Mouse (Mus musculus) lung, embryonic 14.5 days (tissue): ENCODE results near the gene Fgfr2. TPM values are rescaled to one million over a fixed set of nuclear protein-coding genes. Genes with fewer than 3 reads are reported as not detected.
A peak's percentile ranks its signal among the peaks of the same experiment; 100 is the strongest.
"Not testable (repeated sequence)": the region's sequence is repeated elsewhere in the genome, so short reads cannot be mapped to it uniquely, and the experiment has no call there.

Experiments
- ATAC-seq: fragments of 200-750 bp; cut with Nextera tagmentation; 2 replicates; pipeline ENCODE4 v1.8.0; 2017; ENCODE audit warnings: mild to moderate bottlenecking, moderate TSS enrichment, moderate library complexity; ENCODE audit not compliant: insufficient read depth
- DNase-seq: peaks from one replicate; pipeline ENCODE4 v3.0.0-alpha.2; 2015
- H3K27ac ChIP-seq: fragments of 300-500 bp; sonication (generic); 2 replicates; pipeline ENCODE4 v1.5.1; 2014; ENCODE audit warnings: low read depth, mild to moderate bottlenecking, moderate library complexity
- H3K27me3 ChIP-seq: fragments of 300-500 bp; sonication (generic); 2 replicates; pipeline ENCODE4 v1.6.1; 2014; ENCODE audit warnings: low read length, control low read depth; ENCODE audit not compliant: insufficient read depth
- H3K36me3 ChIP-seq: fragments of 300-500 bp; sonication (generic); 2 replicates; pipeline ENCODE4 v1.6.1; 2014; ENCODE audit warnings: control low read depth; ENCODE audit not compliant: insufficient read depth
- H3K4me1 ChIP-seq: fragments of 300-500 bp; sonication (generic); 2 replicates; pipeline ENCODE4 v1.6.1; 2014; ENCODE audit warnings: antibody characterized with exemption, control low read depth; ENCODE audit not compliant: insufficient read depth
- H3K4me2 ChIP-seq: fragments of 300-500 bp; sonication (generic); 2 replicates; pipeline ENCODE4 v1.6.1; 2014; ENCODE audit warnings: mild to moderate bottlenecking
- H3K4me3 ChIP-seq: fragments of 300-500 bp; sonication (generic); 2 replicates; pipeline ENCODE4 v1.5.1; 2014; ENCODE audit warnings: low read depth, low read length
- H3K9ac ChIP-seq: fragments of 300-500 bp; sonication (generic); 2 replicates; pipeline ENCODE4 v1.6.1; 2014
- H3K9me3 ChIP-seq: fragments of 300-500 bp; sonication (generic); 2 replicates; pipeline ENCODE4 v1.6.1; 2016; ENCODE audit warnings: low read depth, low read length, control low read depth
- CTCF ChIP-seq: IDR thresholded peaks from 2 replicates; pipeline ENCODE4 v1.5.1; 2016; ENCODE audit warnings: antibody characterized with exemption, low read depth
- WGBS: fragments of 180-500 bp; shearing (Covaris S2); extraction: QIAGEN DNeasy Blood & Tissue Kit; methylation state at CpG from one replicate; pipeline ENCODE4 v1.1.7; 2014; 5-methylcytosine and 5-hydroxymethylcytosine counted together
- polyA plus RNA-seq: library from polyadenylated mRNA; unstranded; fragments of >200 nt; fragmentation: Nextera tagmentation; extraction: Ambion mirVana; gene quantifications from 2 replicates; pipeline ENCODE4 v1.2.1, GENCODE M21; 2014

Gene Fgfr2
- polyA plus RNA-seq, 1 experiment from 2014 or later: 179 TPM

- H3K27me3 ChIP-seq: no peaks in the 10 kb centered on the region
- H3K4me1 ChIP-seq: no peaks in the 10 kb centered on the region
- no peak overlapping the region for H3K9ac ChIP-seq
- DNase-seq: no peak
- TF ChIP-seq CTCF: no peak
- WGBS: 77% methylated on average over 2 of the region's 2 CpGs
- no peak overlapping the region for H3K4me2 ChIP-seq
- no peaks in the 10 kb centered on the region for H3K9me3 ChIP-seq
- no peak for ATAC-seq
- no peak overlapping the region for H3K4me3 ChIP-seq
- H3K27ac ChIP-seq: no peak overlapping the region
- H3K36me3 ChIP-seq: peaks cover 27% of the 10 kb centered on the region
Observed at GRCm38 (mm10) chr7:131424912-131425311, 1698.2 kb downstream of the Fgfr2 start.

DNA sequence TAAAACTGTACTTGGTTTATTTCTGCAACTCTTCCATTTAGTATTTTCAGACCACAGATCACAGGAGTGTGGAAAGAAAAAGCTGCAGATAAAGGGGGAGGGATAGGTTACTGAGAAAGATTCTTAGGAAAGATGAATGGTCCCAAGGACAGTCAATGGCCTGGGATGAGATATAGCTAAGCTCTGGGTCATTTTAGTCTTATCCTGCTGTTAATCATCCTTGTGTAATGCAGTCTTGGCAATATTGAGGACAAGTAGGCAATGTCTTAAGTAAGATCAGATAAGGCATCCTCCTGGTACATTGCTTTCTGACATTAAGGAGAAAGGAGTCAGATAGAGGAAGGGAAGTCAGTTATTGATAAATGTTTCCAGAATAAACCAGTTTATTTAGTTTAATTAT, 1705.5 kb downstream of the Fgfr2 start:
- no peak overlapping the region for H3K4me2 ChIP-seq
- H3K27me3 ChIP-seq: no peaks in the 10 kb centered on the region
- TF ChIP-seq CTCF: no peak
- H3K4me1 ChIP-seq: no peaks in the 10 kb centered on the region
- H3K9me3 ChIP-seq: no peaks in the 10 kb centered on the region
- no peak overlapping the region for H3K4me3 ChIP-seq
- ATAC-seq (no peak), DNase-seq (no peak)
- H3K36me3 ChIP-seq: 0 out of 2 replicates have a peak, but pooled peaks cover 5% of the 10 kb centered on the region
- H3K9ac ChIP-seq: no peak overlapping the region
- H3K27ac ChIP-seq: no peak overlapping the region

DNA sequence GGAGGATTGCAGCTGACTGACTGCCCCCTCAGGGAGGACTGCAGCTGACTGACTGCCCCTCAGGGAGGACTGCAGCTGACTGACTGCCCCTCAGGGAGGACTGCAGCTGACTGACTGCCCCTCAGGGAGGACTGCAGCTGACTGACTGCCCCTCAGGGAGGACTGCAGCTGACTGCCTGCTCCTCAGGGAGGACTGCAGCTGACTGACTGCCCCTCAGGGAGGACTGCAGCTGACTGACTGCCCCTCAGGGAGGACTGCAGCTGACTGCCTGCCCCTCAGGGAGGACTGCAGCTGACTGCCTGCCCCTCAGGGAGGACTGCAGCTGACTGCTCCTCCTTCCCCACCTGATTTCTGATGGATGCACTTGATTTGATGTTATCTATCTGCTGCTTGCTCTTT, 1706.4 kb downstream of the Fgfr2 start:
- ATAC-seq, H3K9ac ChIP-seq, H3K4me2 ChIP-seq, H3K27me3 ChIP-seq, DNase-seq, H3K4me3 ChIP-seq, H3K9me3 ChIP-seq, H3K27ac ChIP-seq, H3K4me1 ChIP-seq, H3K36me3 ChIP-seq: not testable (repeated sequence)

GRCm38 (mm10) chr7:131411941-131412270, 1711.2 kb downstream of the Fgfr2 start:
- 27% methylated on average over 2 of the region's 2 CpGs for WGBS
- Histone ChIP-seq H3K4me2 (peak overlapping the region; percentile 90), H3K4me1 (no peaks in the 10 kb centered on the region), H3K27ac (peak overlapping the region; percentile 92), H3K27me3 (no peaks in the 10 kb centered on the region), H3K9me3 (no peaks in the 10 kb centered on the region), H3K36me3 (no peaks in the 10 kb centered on the region), H3K4me3 (peak overlapping the region; percentile 92), H3K9ac (no peak overlapping the region; the same call in 1 of the 2 replicates)
- DNase-seq (peak; percentile 58), ATAC-seq (no peak)
- TF ChIP-seq CTCF: no peak

DNA sequence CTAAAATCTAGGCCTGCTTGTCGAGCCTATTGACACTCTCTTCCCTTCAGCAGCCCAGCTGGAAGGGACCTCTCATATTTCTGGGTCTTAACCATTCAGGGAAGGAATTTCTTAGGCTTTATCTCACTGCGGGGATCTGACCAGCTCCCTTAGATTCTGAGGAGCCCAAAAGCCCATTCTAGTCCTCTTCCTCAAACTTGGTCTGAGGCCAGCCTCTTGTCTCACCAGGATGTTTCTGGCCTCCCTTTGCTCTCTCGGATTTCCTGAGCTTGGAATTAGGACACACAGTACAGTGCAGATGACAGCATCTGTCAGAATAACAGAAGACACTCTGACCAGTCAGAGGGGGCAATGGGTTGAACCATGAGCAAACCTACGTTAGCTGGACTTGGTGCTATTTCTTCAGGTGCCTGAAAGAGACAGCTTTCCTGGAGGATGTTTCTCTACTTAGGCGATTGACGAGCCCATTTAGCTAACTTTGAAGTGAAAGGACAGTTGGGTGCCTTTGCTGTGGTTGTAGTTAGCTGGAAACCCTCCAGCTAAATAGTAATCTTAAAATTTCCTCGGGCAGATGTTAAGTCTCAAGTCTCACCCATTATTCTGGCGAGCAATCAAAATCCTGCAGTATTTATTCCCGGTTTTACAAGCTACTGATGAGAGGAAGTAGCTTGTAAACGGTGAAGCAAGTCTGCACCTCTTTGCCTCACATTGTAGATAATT, 1711.8 kb downstream of the Fgfr2 start:
- WGBS: 21% methylated on average over 10 of the region's 10 CpGs
- no peak for TF ChIP-seq CTCF
- ATAC-seq (peak; percentile 45), DNase-seq (peak; percentile 95)
- Histone ChIP-seq H3K4me2 (peak overlapping the region; percentile 90), H3K27ac (peak overlapping the region; percentile 92), H3K9me3 (no peaks in the 10 kb centered on the region), H3K4me3 (peak overlapping the region; percentile 92), H3K4me1 (no peaks in the 10 kb centered on the region), H3K36me3 (no peaks in the 10 kb centered on the region), H3K9ac (peak overlapping the region; percentile 91), H3K27me3 (no peaks in the 10 kb centered on the region)

DNA sequence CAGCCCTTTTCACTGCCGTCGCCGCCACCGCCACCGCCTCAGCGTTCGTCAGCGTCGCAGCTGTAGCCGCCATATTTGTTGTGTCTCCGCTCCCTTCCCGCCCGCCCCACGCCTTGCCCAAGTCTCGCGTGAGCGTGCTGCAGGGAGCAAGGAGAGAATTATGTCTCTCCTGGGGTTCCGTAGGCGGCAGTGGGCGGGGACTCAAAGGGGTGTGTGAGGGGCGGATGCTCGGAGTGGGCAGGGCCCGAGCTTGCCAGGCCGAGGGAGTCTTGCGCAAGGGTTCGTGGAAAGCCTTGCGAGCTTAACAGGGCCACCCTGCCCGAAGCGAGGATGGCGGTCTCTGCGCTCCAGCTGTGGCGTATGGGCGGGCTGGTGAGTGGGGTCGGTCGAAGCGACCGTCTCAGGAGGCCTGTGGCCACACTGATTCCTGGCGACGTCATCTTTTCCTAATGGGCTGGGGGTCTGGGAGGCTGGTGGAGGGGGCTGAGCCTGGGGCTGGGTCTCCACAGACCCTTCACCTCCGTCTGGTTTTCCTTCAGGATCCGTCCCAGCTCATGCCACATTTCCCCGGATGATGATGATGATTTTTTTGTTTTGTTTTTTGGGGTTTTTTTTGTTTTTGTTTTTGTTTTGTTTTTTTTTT, 1712.6 kb downstream of the Fgfr2 start, which contains the start of the genes Ikzf5 and Acadsb:
Ikzf5 (minus strand) TSS at position 106 of the 643 bp plus-strand sequence.
Acadsb (plus strand) TSS at position 186 of the 643 bp plus-strand sequence.
- Histone ChIP-seq H3K27ac (peak within 1 kb of the TSS; percentile 92), H3K4me2 (peak within 1 kb of the TSS; percentile 90), H3K9ac (peak within 1 kb of the TSS; percentile 91), H3K4me1 (no peaks in the 10 kb centered on the region), H3K4me3 (peak within 1 kb of the TSS; percentile 92), H3K27me3 (no peaks in the 10 kb centered on the region), H3K9me3 (no peaks in the 10 kb centered on the region), H3K36me3 (no peaks in the 10 kb centered on the region)
- under 1% methylated on average over 42 of the region's 42 CpGs for WGBS
- DNase-seq (peak; percentile 99), ATAC-seq (peak; percentile 97)
- TF ChIP-seq CTCF: no peak

DNA sequence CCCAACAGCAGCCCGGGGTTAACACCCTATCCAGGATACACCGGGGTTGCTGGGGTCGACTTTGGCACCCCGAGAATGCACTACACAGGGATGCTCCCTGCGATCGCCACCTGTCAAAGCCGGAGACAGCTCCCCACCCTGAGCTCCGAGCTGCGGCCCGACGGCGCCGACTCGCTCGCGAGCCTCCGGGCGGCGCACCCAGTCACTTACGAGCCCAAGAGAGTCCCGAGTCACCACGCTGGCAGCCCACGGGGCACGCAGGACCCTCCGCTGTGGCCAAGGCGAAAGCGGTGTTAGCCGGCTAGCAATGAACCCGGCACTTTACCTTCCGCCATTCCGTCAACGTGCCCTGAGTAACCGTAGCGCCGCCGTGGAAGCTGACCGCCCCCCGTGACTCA, 1713.2 kb downstream of the Fgfr2 start:
- ATAC-seq (peak; percentile 53), DNase-seq (peak; percentile 40)
- no peaks in the 10 kb centered on the region for H3K9me3 ChIP-seq
- H3K27me3 ChIP-seq: no peaks in the 10 kb centered on the region
- no peaks in the 10 kb centered on the region for H3K36me3 ChIP-seq
- peak overlapping the region; percentile 92 for H3K27ac ChIP-seq
- WGBS: under 1% methylated on average over 38 of the region's 38 CpGs
- no peaks in the 10 kb centered on the region for H3K4me1 ChIP-seq
- TF ChIP-seq CTCF: no peak
- peak overlapping the region; percentile 90 for H3K4me2 ChIP-seq
- peak overlapping the region; percentile 92 for H3K4me3 ChIP-seq
- peak overlapping the region; percentile 91 for H3K9ac ChIP-seq
